Mouse (Mus musculus) hindbrain, postnatal 0 days (tissue): ENCODE measurements around the gene Sacm1l. TPM values are rescaled to one million over a fixed set of nuclear protein-coding genes. Genes with fewer than 3 reads are reported as not detected.

ENCODE experiments used
- ATAC-seq: fragments of 200-750 bp; cut with Nextera tagmentation; 2 replicates; pipeline ENCODE4 v1.8.0; 2017; ENCODE audit warnings: mild to moderate bottlenecking, moderate TSS enrichment, moderate library complexity
- DNase-seq: peaks from one replicate; pipeline ENCODE4 v3.0.0-alpha.2; 2015; ENCODE audit warnings: low spot score
- H3K27ac ChIP-seq: fragments of 300-500 bp; sonication (generic); 2 replicates; pipeline ENCODE4 v1.5.1; 2014; ENCODE audit warnings: mild to moderate bottlenecking
- H3K27me3 ChIP-seq: fragments of 300-500 bp; sonication (generic); 2 replicates; pipeline ENCODE4 v1.6.1; 2014; ENCODE audit warnings: low read length, mixed read lengths; ENCODE audit not compliant: insufficient read depth
- H3K36me3 ChIP-seq: fragments of 300-500 bp; sonication (generic); 2 replicates; pipeline ENCODE4 v1.6.1; 2014; ENCODE audit warnings: low read length, mixed read lengths; ENCODE audit not compliant: insufficient read depth
- H3K4me1 ChIP-seq: fragments of 300-500 bp; sonication (generic); 2 replicates; pipeline ENCODE4 v1.6.1; 2014; ENCODE audit warnings: antibody characterized with exemption, low read length, mixed read lengths; ENCODE audit not compliant: insufficient read depth
- H3K4me2 ChIP-seq: fragments of 300-500 bp; sonication (generic); 2 replicates; pipeline ENCODE4 v1.6.1; 2014; ENCODE audit warnings: low read depth, mild to moderate bottlenecking, low read length, moderate library complexity, mixed read lengths
- H3K4me3 ChIP-seq: fragments of 300-500 bp; sonication (generic); 2 replicates; pipeline ENCODE4 v1.5.1; 2014; ENCODE audit warnings: low read length
- H3K9ac ChIP-seq: fragments of 300-500 bp; sonication (generic); replicated peaks from 2 replicates; pipeline ENCODE4 v1.6.1; 2014; ENCODE audit warnings: mild to moderate bottlenecking, low read length, moderate library complexity, mixed read lengths
- H3K9me3 ChIP-seq: fragments of 300-500 bp; sonication (generic); 2 replicates; pipeline ENCODE4 v1.6.1; 2016; ENCODE audit warnings: low read length, mixed read lengths
- CTCF ChIP-seq: IDR thresholded peaks from 2 replicates; pipeline ENCODE4 v1.5.1; 2016; ENCODE audit warnings: antibody characterized with exemption, control low read depth, low read depth
- WGBS: fragments of 180-500 bp; shearing (Covaris S2); extraction: QIAGEN DNeasy Blood & Tissue Kit; methylation state at CpG from one replicate; pipeline ENCODE4 v1.1.7; 2014; 5-methylcytosine and 5-hydroxymethylcytosine counted together
- polyA plus RNA-seq: library from polyadenylated mRNA; unstranded; fragments of >200 nt; fragmentation: Nextera tagmentation; extraction: Ambion mirVana; gene quantifications from 2 replicates; pipeline ENCODE4 v1.2.1, GENCODE M21; 2015
- total RNA-seq: library from RNA; depleted of rRNA; stranded (reverse); fragments of >200 nt; gene quantifications from 2 replicates; pipeline ENCODE4 v1.2.3, GENCODE M21; 2014

The Sacm1l gene
- total and polyA plus RNA-seq, 2 experiments from 2014 or later, result 24.8 to 37.1 TPM

DNA sequence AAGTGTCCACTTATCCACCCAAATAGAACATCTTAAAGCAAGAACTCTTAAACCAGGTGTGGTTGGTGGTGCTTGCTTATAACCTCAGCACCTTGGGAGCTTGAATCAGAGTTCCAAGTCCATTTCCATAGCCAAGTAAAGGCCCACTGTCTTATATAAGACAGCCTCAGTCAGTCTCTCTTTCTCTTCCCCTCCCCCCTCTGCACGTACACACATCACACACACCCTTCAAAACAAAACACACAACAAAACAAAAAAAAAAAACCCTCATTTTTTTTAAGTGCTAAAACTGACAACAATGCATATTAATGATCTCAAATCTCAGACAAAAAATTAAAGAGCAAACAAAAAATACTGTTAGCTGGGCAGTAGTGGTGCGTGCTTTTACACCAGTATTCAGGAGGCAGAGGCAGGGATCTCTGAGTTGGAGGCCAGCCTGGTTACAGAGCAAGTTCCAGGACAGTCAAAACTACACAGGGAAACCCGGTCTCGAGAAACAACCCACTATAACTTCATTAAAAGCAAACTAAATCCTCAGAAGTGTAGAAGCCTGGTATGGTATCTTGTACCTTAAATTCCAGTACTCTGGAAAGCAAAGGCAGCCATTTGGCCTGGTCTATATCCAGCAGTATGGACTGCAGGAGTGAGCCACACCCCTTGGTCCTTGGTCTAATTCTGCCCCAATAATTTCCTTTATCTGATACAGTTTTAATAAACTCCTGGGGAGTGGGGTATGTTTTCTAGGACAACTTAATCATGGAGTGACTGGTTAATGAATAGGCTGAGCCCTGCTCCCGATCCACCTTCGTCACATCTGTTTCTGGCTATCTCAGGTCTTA, 1.3 kb upstream of the Sacm1l start:
- ATAC-seq (no peak), DNase-seq (peak; percentile 14)
- Histone ChIP-seq H3K9me3 (no peaks in the 10 kb centered on the region), H3K36me3 (no peaks in the 10 kb centered on the region), H3K27me3 (no peaks in the 10 kb centered on the region), H3K4me1 (peaks cover 12% of the 10 kb centered on the region), H3K4me2 (peak overlapping the region; percentile 63), H3K9ac (peak overlapping the region; percentile 62), H3K27ac (peak overlapping the region; percentile 96), H3K4me3 (peak overlapping the region; percentile 83)
- TF ChIP-seq CTCF, result no peak
- 16% methylated on average over 6 of the region's 6 CpGs for WGBS

DNA sequence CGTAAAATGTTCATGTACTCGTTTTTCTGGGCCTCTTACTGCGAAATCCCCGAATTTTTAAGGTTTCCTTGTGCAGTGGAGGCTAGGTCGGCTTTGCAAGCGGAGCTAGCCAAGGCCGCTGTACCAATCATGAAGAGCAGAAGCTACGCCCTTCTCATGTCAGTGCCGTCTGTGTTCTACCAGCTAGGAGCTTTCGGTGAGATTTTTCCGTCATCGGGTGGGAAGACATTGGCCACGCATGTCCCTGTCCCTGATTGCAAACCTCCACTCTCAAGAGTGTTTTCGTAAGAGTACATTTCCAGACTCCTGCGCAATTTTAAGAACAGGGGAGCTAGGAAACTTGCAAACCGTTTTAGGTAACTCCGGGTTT, 648 bp upstream of the Sacm1l start:
- H3K27ac ChIP-seq, result peak overlapping the region; percentile 96
- peak overlapping the region; percentile 83 for H3K4me3 ChIP-seq
- TF ChIP-seq CTCF, result no peak
- H3K9ac ChIP-seq, result peak overlapping the region; percentile 62
- no peaks in the 10 kb centered on the region for H3K36me3 ChIP-seq
- no peaks in the 10 kb centered on the region for H3K9me3 ChIP-seq
- WGBS, result 1% methylated on average over 17 of the region's 17 CpGs
- DNase-seq, result peak; percentile 68
- peaks cover 12% of the 10 kb centered on the region for H3K4me1 ChIP-seq
- ATAC-seq, result 0 out of 2 replicates have a peak, but pooled peaks have one; percentile 11
- H3K4me2 ChIP-seq, result peak overlapping the region; percentile 63
- H3K27me3 ChIP-seq, result no peaks in the 10 kb centered on the region

DNA sequence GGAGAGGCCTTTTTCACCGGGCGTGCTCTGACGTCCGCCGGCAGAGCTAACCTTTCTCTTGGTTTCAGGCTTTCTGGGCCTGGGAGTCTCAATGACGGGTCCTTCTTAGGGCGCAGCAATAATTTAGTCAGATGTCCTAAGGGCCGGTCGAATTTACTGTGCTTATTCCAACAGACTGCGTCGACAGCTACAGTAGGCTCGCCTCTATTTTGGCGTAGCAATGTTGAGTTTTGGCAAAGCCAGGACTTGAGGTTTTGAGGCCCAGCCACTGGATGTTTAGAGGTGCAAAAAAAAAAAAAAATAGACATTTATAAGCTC, 558 bp downstream of the Sacm1l start:
- Histone ChIP-seq H3K4me1 (peaks cover 12% of the 10 kb centered on the region), H3K27me3 (no peaks in the 10 kb centered on the region), H3K9ac (peak overlapping the region; percentile 91), H3K9me3 (no peaks in the 10 kb centered on the region), H3K36me3 (no peaks in the 10 kb centered on the region), H3K4me3 (peak overlapping the region; percentile 83), H3K4me2 (peak overlapping the region; percentile 69), H3K27ac (peak overlapping the region; percentile 96)
- DNase-seq, result peak; percentile 58
- ATAC-seq, result no peak
- TF ChIP-seq CTCF, result no peak
- under 1% methylated on average over 13 of the region's 13 CpGs for WGBS

DNA sequence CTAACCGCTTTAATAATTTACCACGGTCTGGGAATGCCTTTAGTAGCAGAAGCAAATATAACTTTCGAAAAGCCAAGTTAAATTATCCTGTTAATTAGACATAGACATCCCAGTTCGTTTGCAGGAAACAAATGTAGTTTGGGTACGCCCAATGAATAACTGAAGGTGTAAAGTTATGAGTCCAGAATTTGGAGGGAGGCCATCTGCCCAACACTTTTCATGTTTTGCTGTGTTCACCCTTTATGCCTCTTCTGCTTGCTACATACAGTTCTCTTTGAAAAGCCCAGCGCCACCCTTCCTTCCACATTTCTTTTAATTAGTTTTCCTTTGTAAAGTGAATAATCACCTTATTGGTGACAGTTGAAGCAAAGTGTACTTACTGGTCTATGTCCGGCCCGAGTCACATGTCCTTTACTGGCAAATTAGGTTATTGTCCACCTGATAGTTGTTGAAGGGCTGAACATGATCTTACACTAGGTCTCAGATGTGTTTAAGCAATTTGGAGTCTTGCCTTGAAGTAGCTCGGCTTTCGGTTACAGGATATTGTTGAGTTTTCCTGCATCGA, 1.1 kb downstream of the Sacm1l start:
- ATAC-seq, result no peak
- TF ChIP-seq CTCF, result no peak
- Histone ChIP-seq H3K9me3 (no peaks in the 10 kb centered on the region), H3K27me3 (no peaks in the 10 kb centered on the region), H3K27ac (peak overlapping the region; percentile 96), H3K9ac (peak overlapping the region; percentile 91), H3K4me2 (peak overlapping the region; percentile 69), H3K4me1 (peaks cover 12% of the 10 kb centered on the region), H3K36me3 (no peaks in the 10 kb centered on the region; the same call in 1 of the 2 replicates), H3K4me3 (peak overlapping the region; percentile 83)
- 39% methylated on average over 11 of the region's 11 CpGs for WGBS
- DNase-seq, result no peak

DNA sequence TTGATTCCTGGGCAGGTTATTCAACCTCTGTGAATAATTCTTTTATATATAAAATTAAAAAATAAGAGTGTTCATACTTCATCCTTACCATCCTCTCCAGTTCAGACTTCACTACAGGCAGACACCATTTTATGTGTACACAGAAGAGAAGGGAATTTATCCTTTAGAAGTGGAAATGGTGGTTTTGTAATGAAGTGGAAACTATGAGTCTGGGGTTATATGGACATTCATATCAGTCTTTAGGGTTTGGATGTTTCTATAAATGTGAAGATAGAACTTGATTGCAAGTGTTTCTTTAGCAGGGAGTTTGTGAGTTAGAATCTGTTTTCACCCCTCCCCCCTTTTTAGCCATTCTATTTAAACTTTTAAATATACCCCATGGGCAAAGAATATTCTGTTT, 1.7 kb downstream of the Sacm1l start:
- no peak for ATAC-seq
- Histone ChIP-seq H3K4me2 (peak overlapping the region; percentile 69), H3K4me1 (peaks cover 12% of the 10 kb centered on the region), H3K9me3 (no peaks in the 10 kb centered on the region), H3K36me3 (no peaks in the 10 kb centered on the region; the same call in 1 of the 2 replicates), H3K27ac (no peak overlapping the region), H3K9ac (no peak overlapping the region; the same call in 1 of the 2 replicates), H3K4me3 (peak overlapping the region; percentile 83), H3K27me3 (no peaks in the 10 kb centered on the region)
- no peak for TF ChIP-seq CTCF
- DNase-seq, result no peak

DNA sequence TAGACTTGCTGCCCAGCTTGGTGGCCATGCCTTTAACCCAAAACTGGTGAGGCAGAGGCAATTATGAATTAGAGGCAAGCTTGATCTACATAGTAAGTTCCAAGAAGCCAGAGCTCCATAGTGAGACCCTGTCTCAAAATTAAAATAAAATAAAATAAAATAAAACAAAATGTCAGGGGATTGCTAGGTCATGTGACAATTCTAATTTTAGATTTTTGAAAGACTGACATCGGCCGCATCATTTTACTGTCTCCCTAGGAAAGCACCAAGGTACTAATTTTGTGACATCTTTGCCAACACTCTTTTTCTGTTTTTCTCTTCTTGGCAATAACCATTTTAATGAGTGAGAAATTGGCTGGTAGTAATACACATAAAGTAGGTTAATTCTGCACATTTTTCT, 7.1 kb downstream of the Sacm1l start:
- H3K9me3 ChIP-seq, result no peaks in the 10 kb centered on the region
- H3K4me2 ChIP-seq, result no peak overlapping the region
- DNase-seq (no peak), ATAC-seq (no peak)
- no peak overlapping the region for H3K27ac ChIP-seq
- H3K36me3 ChIP-seq, result no peaks in the 10 kb centered on the region; the same call in 1 of the 2 replicates
- TF ChIP-seq CTCF, result no peak
- no peak overlapping the region for H3K4me3 ChIP-seq
- WGBS, result 90% methylated on average over 2 of the region's 2 CpGs
- H3K27me3 ChIP-seq, result no peaks in the 10 kb centered on the region
- H3K4me1 ChIP-seq, result 0 out of 2 replicates have a peak, but pooled peaks cover 4% of the 10 kb centered on the region
- no peak overlapping the region for H3K9ac ChIP-seq

DNA sequence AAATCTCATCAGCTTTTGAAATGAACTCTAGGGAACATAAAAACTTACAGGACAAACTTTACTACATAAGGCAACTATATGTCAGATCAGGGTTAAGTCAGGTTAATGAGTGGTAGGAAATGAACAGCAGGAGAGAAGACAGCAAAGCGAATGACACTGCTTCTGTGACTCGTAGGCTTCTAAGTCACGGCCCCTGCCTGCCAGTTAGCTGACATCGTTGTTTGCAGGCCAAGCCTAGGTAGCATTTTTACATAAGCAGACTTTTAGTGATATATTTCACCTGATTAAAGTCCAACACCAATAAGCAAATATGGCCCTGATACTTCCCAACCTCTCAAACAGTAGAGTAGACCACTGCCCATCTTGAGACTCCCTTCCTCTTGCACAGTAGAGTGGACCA, 8.6 kb downstream of the Sacm1l start:
- DNase-seq (no peak), ATAC-seq (no peak)
- TF ChIP-seq CTCF, result no peak
- H3K4me2 ChIP-seq, result no peak overlapping the region
- H3K9ac ChIP-seq, result no peak overlapping the region
- no peaks in the 10 kb centered on the region for H3K9me3 ChIP-seq
- no peak overlapping the region for H3K27ac ChIP-seq
- WGBS, result 65% methylated on average over 4 of the region's 4 CpGs
- H3K36me3 ChIP-seq, result no peaks in the 10 kb centered on the region; the same call in 1 of the 2 replicates
- no peak overlapping the region for H3K4me3 ChIP-seq
- no peaks in the 10 kb centered on the region for H3K4me1 ChIP-seq
- no peaks in the 10 kb centered on the region for H3K27me3 ChIP-seq
